Mouse (Mus musculus): Measurements from ENCODE around the gene Aass.
"Not testable (repeated sequence)": the region's sequence is repeated elsewhere in the genome, so short reads cannot be mapped to it uniquely, and the experiment has no call there.

Aass gene

DNA sequence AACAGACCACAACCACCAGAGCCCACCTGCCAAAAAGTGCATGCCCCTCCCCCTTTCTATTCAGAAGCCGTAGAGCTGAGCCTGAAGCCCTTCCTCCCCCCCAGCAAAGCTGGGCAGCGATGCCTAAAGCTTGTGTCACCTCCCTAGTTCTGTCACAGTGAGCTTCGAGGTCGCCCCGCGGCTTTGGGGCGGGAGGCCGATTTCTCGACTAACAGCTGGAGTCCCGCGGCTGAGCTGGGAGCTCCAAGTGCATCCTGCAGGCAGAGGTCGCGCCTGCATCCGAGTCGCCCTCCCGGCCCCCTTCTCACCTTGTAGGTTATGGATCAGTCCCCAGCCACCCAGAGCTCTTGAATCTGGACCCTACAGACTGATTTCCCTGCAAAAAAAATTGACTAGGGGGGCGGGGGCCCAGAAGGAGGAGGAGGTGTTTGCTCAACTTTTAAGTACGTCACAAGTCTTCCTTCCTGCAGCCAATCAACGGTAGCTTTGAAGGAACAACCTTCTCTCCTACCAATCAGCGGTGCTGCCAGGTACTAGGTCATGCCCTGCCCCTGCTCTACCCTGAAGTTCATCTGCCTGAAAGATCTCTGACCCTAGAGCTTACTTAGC, at the start of gene Aass:
Gene Aass, minus strand, starts transcription at position 414 of the 609 bp plus-strand sequence.
- no peak for DNase-seq (ENCODE audit: low spot score in 2 of 2)

DNA sequence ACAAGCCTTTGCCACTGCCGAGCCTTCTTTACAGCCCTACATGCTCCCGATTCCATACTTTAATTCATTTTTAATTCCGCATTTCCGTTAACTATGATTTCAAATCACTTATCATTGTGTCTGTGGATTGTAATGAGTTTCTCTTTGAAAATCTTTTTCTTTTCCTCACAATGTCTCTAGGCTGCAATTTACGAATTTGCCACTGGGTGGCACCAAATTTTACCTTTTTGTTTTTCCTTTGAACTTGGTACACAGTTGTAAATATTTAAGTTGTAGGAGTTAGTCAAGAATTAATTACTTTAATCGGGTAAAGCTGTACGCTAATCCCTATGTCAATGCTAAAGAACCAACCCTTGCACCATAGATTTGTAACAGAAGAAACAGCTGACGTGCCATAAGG, 47.3 kb upstream of the Aass start:
- no peak for DNase-seq (ENCODE audit: low spot score in 2 of 2)

DNA sequence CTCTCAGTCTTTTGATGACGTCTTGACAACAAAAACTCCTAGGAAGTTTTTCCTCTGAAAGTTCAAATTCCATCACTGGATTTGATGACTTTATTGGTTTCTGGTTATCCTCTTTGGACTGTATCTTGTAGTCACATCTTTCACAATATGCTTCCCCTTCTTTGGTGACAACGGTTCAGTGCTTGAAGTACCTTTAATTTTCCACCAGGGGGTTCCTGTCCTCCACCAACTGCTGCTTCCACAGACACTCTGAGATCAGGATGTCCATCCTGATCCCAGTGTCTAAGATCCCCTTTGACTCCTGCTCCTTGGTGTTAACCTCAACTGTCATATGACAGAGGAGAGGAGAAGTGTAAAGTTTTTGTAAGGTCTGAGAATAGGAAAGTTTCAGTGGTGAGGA, 31.0 kb upstream of the Aass start:
- not testable (repeated sequence) for DNase-seq (ENCODE audit: low spot score in 2 of 2)

DNA sequence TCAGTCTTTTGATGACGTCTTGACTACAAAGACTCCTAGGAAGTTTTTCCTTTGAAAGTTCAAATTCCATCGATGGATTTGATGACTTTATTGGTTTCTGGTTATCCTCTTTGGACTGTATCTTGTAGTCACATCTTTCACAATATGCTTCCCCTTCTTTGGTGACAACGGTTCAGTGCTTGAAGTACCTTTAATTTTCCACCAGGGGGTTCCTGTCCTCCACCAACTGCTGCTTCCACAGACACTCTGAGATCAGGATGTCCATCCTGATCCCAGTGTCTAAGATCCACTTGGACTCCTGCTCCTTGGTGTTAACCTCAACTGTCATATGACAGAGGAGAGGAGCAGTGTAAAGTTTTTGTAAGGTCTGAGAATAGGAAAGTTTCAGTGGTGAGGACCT, 23.6 kb upstream of the Aass start:
- DNase-seq (ENCODE audit: low spot score in 2 of 2), result not testable (repeated sequence)

DNA sequence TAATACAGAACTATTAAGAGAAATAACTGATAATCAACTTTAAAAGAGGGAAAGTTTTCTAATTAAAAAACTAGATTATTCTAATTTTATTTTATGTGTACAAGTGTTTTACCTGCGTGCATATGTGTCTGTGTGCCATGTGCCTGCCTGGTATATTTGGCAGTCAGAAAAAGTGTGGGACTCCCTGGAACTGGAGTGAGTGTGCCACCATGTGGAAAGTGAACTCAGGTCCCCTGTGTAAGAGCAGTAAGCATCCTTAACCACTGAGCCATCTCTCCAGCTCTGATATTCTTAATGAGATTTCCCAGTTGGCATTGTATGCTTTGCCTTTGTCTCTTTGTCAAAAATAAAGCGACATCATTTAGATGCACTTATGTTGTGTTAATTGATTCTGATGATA, 20.3 kb upstream of the Aass start:
- no peak for DNase-seq (ENCODE audit: low spot score in 2 of 2)

DNA sequence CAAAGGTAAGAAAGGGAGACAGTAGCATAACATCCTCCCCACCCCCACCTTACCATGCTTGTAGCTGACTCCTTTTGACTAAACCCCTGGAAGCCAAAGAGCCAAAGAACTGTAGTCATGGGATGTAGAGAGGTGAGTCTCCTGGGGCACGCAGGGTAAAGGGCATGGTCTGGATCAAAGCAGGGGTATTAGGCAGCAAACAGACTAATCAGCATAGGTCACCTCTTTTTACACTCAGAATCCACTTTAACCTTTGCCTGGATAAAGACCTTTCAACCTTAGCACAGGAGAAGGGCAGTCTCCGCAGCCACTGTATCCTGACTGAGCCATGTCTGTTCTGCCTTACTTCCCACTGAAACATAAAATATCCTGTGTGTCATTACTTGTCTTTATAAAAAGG, 14.4 kb upstream of the Aass start:
- no peak for DNase-seq (ENCODE audit: low spot score in 2 of 2)

DNA sequence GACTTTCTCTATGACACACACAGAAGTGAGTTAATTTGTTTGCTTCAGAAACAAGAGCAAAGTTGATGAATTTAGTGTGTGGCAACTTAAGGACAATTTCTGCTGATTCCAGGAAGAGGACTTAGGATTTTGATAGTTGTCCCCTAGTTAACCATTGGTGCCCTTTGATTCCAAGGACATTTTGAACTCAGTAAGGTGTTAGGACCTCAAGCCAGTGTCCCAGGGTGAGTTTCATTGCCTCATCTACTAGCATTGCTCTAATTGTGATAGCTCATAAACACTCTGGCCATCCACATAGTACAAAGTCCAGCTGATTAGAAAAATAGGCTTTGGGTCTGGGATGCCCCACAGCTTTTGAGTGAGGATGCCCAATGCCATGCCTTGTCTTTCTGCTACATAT, 11.2 kb upstream of the Aass start:
- no peak for DNase-seq (ENCODE audit: low spot score in 2 of 2)

DNA sequence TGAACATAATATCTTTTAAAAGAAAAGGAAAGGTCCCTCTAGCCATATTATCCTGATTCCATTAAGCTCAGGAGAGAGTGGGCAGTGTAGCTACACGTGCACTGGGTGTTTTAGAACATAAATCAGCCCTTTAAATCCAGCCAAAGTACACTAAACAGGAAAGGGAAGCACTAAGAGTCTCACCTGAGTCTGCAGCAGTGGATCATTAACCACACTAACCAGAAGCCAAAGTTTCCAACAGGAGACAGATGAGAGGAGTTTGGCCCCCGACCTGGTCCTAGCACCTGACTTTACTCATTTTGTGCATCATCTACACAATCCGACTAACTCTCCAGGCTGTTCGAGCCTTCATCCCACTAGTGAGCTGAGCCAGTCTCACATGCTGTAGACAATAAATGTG, 1.8 kb downstream of the Aass start:
- DNase-seq (ENCODE audit: low spot score in 2 of 2), result no peak

DNA sequence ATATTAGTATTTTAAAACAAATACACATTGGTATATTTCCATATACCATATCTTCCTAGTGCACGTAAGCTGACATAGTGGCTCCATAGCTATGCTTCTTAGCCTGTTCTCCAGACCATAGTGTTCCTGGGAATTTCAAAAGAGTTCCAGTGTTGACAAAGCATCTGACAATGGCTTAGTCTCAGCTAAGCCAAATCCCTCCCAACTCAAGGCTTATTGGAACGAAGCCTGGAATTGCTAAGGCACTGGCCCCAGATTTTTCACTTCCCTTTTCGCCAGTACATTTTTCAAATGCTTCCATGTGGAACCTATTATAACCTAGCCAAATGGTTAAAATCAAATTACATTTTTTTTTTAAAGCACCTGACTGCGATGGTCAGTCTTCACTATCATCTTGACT, 3.6 kb downstream of the Aass start:
- DNase-seq (ENCODE audit: low spot score in 2 of 2), result no peak

DNA sequence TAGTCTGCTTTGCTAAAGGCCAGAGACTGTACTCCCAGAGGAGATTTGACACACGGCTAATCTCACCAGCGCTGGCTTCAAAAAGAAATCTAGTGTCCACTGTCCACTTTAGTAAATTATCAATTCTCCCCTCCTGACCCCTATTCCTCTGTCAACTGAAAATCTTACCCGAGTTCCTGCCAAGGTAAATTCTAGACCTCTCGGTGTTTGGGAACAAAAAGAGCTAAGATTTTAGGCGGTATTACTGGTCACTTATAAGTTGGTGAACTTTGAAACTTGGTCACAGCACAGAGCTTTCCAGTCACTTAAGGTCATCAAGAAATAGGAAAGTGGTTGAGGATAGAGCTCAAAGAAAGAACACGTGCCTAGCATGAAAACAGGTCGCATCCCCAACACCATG, 6.1 kb downstream of the Aass start:
- DNase-seq (ENCODE audit: low spot score in 2 of 2), result no peak

DNA sequence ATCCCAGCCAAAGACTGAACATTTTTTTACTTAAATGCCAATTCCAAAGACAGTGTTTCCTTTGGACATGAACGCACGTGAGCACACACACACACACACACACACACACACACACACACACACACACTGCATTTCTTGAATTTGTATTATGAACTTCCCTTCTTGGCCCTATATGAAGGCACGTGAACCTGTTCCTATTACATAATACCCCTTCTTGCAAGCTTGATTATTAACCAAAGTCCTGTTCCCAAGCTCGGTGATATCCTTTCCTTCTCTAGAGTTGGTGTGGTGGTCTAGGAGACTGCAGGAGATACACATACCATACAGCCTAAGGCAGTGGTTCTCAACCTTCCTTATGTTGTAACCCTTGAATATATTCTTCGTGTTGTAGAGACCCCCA, 7.0 kb downstream of the Aass start:
- no peak for DNase-seq (ENCODE audit: low spot score in 2 of 2)

DNA sequence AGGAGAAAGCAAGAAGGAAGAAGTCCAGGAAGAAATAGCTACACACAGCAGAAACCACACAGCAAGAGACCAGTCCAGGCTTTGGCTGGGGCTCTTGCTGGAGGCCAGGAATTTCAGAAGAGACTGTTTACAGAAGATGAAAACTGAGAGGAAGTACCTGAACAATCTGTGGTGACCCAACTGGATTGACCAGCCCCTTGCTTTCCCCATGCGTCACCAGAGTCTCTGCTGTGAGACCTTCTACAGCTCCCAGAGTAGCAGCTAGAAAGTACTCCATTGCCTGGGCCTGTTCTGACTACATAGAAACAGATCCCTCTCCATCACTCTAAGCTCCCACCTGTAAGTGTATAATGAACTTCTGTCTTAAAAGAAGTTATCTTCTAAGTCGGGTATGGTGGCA, 8.0 kb downstream of the Aass start:
- no peak for DNase-seq (ENCODE audit: low spot score in 2 of 2)

DNA sequence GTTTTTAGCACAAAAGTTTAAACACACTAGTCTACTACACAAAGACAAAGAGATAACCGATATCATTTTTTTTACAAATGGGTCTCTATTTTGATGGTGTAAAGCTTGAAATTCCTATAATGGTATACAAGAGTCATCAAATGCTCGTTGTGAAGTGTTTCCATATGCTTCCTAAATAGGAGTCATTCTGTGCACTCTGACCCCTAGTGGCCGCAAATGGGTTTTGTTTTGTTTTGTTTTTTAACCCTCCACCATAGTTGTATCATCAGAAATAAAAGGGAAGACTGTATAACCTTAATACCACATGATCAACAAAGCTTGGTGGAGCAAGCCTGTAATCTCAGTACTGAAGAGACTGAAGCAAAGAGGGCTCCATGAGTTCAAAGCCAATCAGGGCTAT, 9.9 kb downstream of the Aass start:
- no peak for DNase-seq (ENCODE audit: low spot score in 2 of 2)

DNA sequence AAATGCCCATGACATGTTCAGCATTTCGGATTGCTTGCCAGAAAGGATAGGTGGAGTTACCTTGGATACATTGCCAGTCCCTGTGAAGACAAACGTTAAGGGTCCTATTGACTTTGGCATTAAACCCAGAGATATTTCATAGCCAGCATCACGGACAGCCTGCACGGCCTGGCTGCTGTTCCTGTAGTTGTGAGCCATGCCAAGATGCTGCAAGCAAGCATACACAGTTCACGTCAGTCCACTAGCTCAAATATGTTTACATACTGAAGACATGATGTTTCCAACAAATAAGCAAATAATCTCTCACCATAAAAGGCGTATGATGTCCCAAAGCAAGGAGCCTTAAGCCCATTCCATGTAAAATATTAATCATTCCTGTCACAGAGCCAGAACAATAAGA, 18.0 kb downstream of the Aass start:
- DNase-seq (ENCODE audit: low spot score in 2 of 2), result no peak

DNA sequence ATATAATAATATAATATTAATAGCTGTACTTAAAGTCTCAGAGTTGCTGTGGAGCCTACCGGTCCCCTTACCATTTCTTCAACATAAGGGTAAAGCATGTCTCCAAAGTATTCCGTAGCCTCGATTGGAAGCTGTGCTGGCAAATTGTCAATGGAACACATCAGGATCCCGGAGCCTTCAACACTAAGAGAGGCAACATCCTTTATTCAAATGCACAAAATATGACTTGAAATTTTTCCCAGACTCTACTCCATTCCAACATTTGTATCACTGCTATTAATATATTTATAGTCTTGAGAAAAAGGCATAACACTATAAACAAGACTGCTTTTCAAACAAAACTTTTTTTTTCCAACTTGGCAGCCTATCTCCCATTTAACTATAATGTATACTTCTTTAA, 25.7 kb downstream of the Aass start:
- no peak for DNase-seq (ENCODE audit: low spot score in 2 of 2)

DNA sequence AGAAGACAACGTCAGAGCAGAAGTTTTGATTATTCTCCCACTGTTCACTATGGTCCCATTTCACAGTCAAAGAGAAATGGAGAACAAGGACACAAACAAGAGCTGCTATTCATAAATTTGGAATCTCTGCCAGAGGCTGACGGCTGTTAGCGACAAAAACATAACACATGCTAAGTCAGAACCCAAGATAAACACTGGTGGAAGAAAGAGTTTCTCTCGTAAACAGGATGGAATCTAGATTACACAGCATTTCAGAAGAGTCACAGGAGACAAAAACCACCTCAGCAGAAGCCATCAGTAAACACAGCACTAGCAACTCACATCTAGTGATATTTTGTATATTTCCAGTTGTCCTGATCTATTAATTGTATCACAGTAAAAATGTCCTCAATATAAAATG, 26.4 kb downstream of the Aass start:
- DNase-seq (ENCODE audit: low spot score in 2 of 2), result no peak

DNA sequence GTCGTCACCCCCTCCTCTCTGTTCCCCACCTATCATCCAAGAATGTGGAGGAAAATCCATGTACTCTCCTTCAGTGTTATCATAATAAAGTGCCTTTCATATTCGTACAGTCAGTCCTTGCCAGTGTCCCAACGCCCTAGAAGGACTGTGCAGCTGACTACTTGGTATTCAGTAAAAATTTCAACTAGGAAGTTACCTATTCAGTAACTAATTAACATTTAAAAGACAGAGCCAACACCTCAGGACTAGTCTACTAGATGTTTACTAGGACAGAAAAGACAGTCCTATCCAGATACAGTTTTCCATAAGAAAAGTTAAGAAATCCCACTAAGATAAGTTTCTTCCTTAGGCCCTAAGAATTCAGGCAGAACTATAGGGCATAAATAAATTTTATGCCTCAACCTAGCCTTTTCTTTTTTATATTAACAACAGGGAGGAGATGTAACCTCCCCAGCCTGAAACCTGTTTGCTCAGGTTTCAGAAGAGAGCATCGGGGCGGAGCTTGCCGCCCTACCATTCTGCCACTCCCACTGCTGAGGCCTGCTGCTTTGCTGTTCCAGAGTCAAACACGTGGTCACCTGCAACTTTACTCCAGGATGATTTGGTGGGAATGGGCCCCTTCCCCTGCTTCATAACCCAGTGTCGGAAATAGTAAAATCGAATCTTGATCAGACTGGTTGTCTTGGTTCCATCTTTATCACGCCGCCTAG, 42.3 kb downstream of the Aass start:
- not testable (repeated sequence) for DNase-seq (ENCODE audit: low spot score in 2 of 2)

DNA sequence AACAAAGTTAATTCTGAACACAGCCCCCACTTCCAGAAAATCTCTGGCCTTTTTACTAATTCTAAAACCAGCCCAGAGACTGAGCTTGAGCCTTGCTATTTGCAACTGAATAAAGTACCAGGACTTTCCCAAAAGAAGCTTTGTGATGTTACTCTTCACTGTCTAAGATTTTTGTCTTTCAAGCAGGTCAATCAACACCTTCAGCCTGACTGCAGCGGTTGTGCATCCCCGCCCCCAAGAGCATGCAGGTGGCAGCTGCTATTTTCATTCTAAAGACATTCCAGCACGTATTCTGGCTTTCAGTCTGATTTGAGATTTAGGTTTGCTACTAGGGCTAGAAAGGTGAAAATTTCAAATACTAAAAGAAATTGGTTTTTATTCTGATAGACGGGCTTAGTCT, 43.5 kb downstream of the Aass start:
- DNase-seq (ENCODE audit: low spot score in 2 of 2), result not testable (repeated sequence)

DNA sequence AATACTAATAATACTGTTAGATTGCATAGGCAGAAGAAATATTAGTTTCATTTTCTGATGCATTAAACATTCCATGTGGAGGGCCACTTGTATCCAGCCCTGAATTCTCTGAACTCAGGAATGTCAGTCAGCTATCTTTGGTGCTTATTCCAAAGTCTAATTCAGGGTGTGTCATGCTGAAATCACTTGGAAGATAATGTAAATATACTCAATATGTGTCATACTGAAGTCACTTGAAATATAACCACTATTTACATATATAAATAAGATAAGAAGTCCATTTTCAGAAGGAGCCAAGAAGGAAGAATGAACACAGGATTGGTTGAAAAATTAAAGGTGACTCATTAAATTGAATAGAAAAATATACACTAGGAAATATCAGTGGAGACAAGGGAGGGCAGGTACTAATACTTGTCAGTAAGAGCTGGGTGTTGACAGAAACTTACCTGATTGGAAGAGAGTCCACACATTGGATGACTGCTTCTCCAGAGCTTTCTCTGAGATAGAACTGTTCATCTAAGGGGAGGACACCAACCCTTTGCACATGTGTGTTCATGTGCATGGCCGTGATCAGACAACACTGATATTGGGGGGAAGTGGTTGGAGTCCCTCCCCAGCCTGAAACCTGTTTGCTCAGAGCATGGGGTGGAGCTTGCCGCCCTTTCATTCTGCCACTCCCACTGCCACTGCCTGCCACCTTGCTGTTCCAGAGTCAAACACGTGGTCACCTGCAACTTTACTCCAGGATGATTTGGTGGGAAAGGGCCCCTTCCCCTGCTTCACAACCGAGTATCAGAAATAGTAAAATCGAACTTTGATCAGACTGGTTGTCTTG, 48.0 kb downstream of the Aass start:
- no peak for DNase-seq (ENCODE audit: low spot score in 2 of 2)

DNA sequence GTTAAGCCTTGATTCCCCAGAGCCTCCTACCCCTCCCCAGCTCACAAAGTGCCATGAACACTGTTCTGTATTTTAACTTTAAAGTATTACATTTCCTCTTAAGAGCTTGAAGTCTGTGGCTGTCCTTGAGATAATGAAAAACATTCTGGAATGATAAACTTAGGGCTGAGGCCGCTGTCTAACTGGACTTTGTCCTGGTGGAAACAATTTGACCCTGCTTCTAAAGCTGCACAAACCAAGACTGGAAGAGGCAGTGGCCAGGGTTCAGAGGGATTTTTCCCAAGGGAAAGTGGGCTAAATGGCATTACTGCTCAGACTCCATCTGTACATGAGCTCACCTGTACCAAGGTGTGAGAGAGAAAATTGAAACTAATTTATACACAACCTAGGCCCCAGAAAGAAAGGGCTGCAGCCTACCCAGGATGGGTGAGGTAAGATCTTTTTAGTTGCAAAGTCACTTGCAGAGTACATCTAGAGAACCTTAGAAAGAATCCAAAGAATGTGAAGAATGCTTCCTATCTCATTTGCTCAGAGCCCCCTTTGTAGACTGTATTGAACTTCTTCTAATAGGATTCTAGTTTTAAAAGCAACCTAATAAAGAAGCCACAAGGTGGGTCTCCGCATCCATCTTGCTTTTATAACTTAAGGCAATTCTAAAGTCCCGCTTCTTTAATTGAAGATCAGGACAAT, 52.6 kb downstream of the Aass start:
- DNase-seq (ENCODE audit: low spot score in 2 of 2), result no peak

DNA sequence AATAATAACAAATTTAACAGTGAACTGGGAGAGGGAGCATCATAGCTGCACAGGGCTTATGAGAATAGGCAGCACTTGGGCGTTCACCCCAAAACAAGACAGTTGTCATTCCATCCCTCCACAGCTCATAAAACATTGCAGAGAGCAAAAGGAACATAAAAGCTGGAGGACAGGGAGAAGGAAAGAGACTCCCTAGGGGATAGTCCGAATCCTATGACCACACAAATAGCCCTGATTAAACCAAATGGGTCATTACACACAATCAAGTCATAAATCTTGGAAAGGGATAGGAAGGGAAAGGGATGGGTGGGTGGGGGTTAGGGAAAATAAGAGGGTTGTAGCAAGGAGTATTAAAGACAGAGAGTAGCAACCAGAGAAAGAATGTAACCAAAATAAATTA, 54.5 kb downstream of the Aass start:
- no peak for DNase-seq (ENCODE audit: low spot score in 2 of 2)

DNA sequence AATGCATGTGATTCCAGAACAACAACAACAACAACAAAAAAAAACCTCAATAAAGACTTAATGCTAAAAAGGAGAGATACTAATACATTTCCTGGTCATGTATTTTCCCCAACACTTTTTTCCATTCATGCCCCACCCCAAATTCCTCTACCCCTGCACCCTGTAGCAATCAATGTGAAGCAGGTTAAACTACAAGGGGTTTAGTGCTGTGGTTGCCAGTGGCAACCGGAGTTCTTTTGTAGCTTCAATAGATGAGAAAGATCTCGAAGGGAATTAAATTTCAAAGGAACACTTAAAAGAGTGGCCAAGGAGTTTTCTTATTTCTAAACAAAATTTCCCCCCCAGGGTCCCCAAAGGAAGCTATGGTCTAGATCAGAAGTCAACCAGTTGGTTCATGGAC, 56.7 kb downstream of the Aass start:
- DNase-seq (ENCODE audit: low spot score in 2 of 2), result no peak

All from spleen, postnatal 14 days (tissue).